ENCODE assay signal across 10 mouse cellular contexts in the genomic region with DNA sequence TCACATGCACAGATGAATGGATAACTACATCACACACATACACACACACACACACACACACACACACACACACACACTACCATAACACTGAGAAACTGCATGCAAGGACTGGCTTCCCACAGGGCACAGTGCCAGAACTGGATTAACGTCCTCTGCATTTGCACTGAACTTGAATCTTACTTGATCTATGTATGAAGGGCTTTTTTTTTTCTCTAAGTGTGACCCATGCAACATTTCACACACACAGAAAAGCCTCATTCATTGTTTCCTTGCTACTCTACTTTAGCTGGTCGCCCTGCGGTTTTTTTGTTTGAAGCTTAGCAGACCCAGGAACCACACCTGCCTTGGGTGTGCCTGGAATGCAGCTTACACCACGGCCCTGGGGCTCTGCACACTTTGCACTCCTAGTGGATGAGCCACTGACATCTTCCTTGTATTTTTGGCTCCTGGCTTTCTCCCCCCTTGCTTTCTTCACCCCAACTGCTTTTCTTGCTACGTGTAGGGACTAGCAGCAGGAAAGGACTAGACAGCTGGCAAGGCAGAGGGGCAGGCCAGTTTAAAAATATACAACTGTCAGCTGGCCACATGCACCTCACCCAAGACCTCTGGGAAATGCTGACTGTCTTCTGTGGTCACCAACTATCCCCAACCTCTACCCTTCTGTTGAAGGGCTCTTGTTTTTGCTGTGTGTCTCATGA. TPM values are rescaled to one million over a fixed set of nuclear protein-coding genes. Genes with fewer than 3 reads are reported as not detected.
A peak's percentile ranks its signal among the peaks of the same experiment; 100 is the strongest.
DNase-seq lines count a peak whose midpoint lies in the region; ATAC-seq and TF ChIP-seq lines count a peak whose summit lies in the region.
"Had no signal": no experiment of that assay in that cellular context is flagged by ENCODE, and none has a peak within 500 bp of the region (broad histone marks: within the 10 kb centered on the region; RNA-seq: fewer than 3 reads in every experiment).

No protein-coding gene starts in this region.

- no peaks in the 10 kb centered on the region for H3K9me3 ChIP-seq in lung, postnatal 0 days (ENCODE audit: low read length)
- no peaks in the 10 kb centered on the region for H3K9me3 ChIP-seq in hindbrain, embryonic 16.5 days (ENCODE audit: control insufficient read depth, low read length)
- H3K9me3 ChIP-seq: G1E had no signal

- H3K4me1 ChIP-seq in lung, postnatal 0 days (ENCODE audit: insufficient read depth, low read depth, low read length), result peaks cover 7% of the 10 kb centered on the region; the same call in 1 of the 2 replicates
- no peaks in the 10 kb centered on the region for H3K4me1 ChIP-seq in hindbrain, embryonic 16.5 days (ENCODE audit: control insufficient read depth, insufficient read depth, low read depth, low read length)

- intact Hi-C loops in gastrocnemius, adult 2 months (cut with DNase I), result no loop called here
- intact Hi-C loops in gastrocnemius, postnatal 14 days (cut with DNase I; ENCODE audit: low total_unique reads), result no loop called here

- H3K4me3 ChIP-seq in gastrocnemius, adult 2 months, result no peak overlapping the region; the same call in 1 of the 2 replicates
- H3K4me3 ChIP-seq in lung, postnatal 0 days (ENCODE audit: low read depth, low read length), result no peak overlapping the region
- H3K4me3 ChIP-seq in hindbrain, embryonic 16.5 days (ENCODE audit: low read length), result no peak overlapping the region
- H3K4me3 ChIP-seq: erythroblast, embryonic 14.5 days had no signal

- no peak overlapping the region for H3K9ac ChIP-seq in lung, postnatal 0 days (replicated peaks; ENCODE audit: low read depth)
- no peak overlapping the region for H3K9ac ChIP-seq in hindbrain, embryonic 16.5 days (ENCODE audit: low read depth, low read length)

- DNase-seq in gastrocnemius, adult 2 months, result peak; percentile 49
- no peak for DNase-seq in gastrocnemius, postnatal 14 days
- DNase-seq in spleen, postnatal 36 days (ENCODE audit: low spot score in 2 of 2), result peak; percentile 13 to 33
- DNase-seq in spleen, postnatal 14 days (ENCODE audit: low spot score in 2 of 2), result no peak
- DNase-seq in lung, postnatal 0 days (ENCODE audit: low spot score), result peak; percentile 66
- DNase-seq in thymus, postnatal 36 days, result peak; percentile 40 to 66
- DNase-seq in liver, result no peak

- no peak for TF ChIP-seq EP300 in lung, postnatal 0 days (IDR thresholded peaks at IDR 0.05)

- no peak for TF ChIP-seq CTCF in gastrocnemius, adult 2 months (IDR thresholded peaks at IDR 0.05)
- TF ChIP-seq CTCF in lung, postnatal 0 days (IDR thresholded peaks at IDR 0.05), result no peak

- peak overlapping the region; percentile 64 for H3K27ac ChIP-seq in gastrocnemius, adult 2 months
- peak overlapping the region; percentile 54; the same call in 1 of the 2 replicates for H3K27ac ChIP-seq in lung, postnatal 0 days (ENCODE audit: low read length)
- H3K27ac ChIP-seq in hindbrain, embryonic 16.5 days (ENCODE audit: low read depth, low read length), result no peak overlapping the region

- ATAC-seq in lung, postnatal 0 days, result peak; percentile 75
- ATAC-seq in hindbrain, embryonic 16.5 days, result no peak

- 33% methylated on average over 5 of the region's 5 CpGs for WGBS in lung, postnatal 0 days
- WGBS in hindbrain, embryonic 16.5 days, result 54% methylated on average over 5 of the region's 5 CpGs

- no peaks in the 10 kb centered on the region for H3K27me3 ChIP-seq in lung, postnatal 0 days (replicated peaks; ENCODE audit: insufficient read depth, low read length)
- H3K27me3 ChIP-seq in hindbrain, embryonic 16.5 days (replicated peaks; ENCODE audit: control insufficient read depth, insufficient read depth, low read length), result no peaks in the 10 kb centered on the region

- no peak overlapping the region for H3K4me2 ChIP-seq in lung, postnatal 0 days (replicated peaks; ENCODE audit: low read depth, low read length)
- H3K4me2 ChIP-seq in hindbrain, embryonic 16.5 days (ENCODE audit: low read length), result no peak overlapping the region

- H3K36me3 ChIP-seq in lung, postnatal 0 days (ENCODE audit: insufficient read depth, low read length), result no peaks in the 10 kb centered on the region
- no peaks in the 10 kb centered on the region for H3K36me3 ChIP-seq in hindbrain, embryonic 16.5 days (ENCODE audit: control insufficient read depth, insufficient read depth, low read length)
- H3K36me3 ChIP-seq: G1E had no signal

RNA-seq across cellular contexts. Expression of a gene that starts 51.8 kb away (rescaled TPM):
- total RNA-seq in gastrocnemius, adult 2 months (2021), result 10 to 100 TPM; 31.2 to 31.4 TPM
- total RNA-seq in gastrocnemius, postnatal 14 days (2021), result 10 to 100 TPM; 43.7 to 49.2 TPM
- 206 and 220 TPM in 2 replicates for polyA plus RNA-seq in lung, postnatal 0 days (2015; fragmentation: Nextera tagmentation; extraction: Ambion mirVana)
- 193 and 199 TPM in 2 replicates for polyA plus RNA-seq in hindbrain, embryonic 16.5 days (2015; fragmentation: Nextera tagmentation; extraction: Ambion mirVana)

Comparison
In these comparisons a context has a peak if more than half of its experiments do, and no peak if none do; other contexts are left out.
1. DNase-seq: peak in gastrocnemius, adult 2 months (single experiment), spleen, postnatal 36 days (2 of 2), lung, postnatal 0 days (single experiment) and thymus, postnatal 36 days (2 of 2); none in gastrocnemius, postnatal 14 days (single experiment), spleen, postnatal 14 days (0 of 2) and liver (single experiment).